Mouse (Mus musculus): Measurements from ENCODE around the gene Itgb1.

Gene Itgb1

GRCm38 (mm10) chr8:128684609-128685506 lies 596 bp upstream of the Itgb1 start:
- DNase-seq: no peak

DNA sequence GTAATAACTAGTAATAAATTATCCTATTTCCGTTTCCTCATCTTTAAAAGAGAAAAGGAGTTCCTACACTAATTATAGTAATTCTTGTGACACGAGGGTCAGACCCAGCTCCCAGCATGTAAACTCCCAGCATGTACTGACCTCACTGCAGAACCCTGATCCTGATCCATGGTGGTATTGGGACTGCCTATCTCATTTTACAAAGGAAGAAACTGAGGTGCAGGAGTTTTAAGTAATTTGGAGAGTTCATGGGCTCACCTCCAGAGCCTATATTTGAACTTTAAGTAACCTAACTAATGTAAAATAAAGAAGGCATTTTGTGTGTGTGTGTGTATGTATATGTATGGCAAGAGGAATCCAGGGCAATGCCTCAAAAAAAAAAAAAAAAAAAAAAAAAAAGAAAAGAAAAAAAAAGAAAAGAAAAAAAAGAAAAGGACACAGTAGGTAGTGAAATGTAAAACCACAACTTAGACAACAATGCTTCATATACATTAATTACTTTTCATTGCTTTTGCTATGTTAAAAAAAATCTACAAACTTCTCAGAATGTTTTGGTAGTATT lies 1.1 kb downstream of the Itgb1 start:
- DNase-seq: no peak

GRCm38 (mm10) chr8:128688679-128689078 lies 3.2 kb downstream of the Itgb1 start:
- DNase-seq: no peak

- DNase-seq: no peak
Observed at GRCm38 (mm10) chr8:128690056-128690455, 4.6 kb downstream of the Itgb1 start.

GRCm38 (mm10) chr8:128696701-128697397 lies 11.4 kb downstream of the Itgb1 start:
- no peak for DNase-seq

DNA sequence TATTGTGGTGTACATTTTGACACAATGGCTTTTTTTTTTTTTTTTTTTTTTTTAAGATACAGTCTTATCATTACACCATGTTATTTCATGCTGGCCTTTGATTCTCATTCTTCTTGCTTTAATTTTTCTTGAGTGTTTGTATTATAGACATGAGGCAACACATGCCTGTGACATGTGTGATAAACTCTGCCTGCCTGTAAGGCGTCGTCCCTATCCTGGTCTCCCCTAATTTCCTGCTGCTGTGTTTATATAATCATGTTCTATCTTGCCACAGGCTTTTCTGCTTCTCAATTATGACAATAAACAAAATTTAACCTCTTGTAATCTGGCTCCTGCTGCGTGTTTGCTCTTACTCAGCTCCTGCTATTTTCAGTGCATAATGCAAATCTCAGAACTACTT lies 12.5 kb downstream of the Itgb1 start:
- DNase-seq: no peak

DNA sequence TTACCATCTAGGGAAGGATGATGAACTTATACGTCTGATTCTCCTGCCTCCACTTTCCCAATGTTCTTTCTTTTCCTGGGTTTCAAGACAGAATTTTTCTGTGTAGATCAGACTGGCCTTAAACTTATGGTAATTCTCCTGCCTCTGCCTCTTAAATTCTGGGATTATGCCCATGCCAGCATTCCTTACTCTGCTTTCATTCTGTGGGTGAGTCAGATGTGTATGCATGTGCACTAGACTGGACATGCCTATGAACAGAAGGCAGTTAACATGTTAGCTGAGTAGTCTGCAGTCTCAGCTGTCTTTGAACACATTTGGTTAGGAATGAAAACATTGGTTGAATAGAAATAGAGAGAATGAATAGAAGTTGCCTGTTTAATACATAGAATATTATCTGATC lies 18.9 kb downstream of the Itgb1 start:
- no peak for DNase-seq

- DNase-seq: no peak
Observed at GRCm38 (mm10) chr8:128704836-128705235, 19.4 kb downstream of the Itgb1 start.

DNA sequence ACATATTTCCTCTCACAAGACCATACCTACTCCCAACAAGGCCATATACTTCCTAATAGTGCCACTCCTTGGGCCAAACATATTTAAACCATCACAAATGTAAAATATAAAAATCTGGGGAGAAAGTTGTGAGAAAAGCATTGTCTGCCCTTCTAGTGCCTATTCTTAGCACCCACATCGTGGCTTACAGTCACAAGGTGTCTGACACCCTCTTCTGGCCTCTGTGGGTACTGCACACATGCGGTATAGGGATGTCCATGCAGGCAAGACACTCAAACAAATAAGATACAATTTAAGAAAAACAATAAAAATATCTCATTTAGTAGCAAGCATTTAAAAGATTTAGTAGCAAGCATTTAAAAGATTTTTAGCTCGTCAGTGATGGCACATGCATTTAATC lies 23.8 kb downstream of the Itgb1 start:
- DNase-seq: peak; percentile 87

DNA sequence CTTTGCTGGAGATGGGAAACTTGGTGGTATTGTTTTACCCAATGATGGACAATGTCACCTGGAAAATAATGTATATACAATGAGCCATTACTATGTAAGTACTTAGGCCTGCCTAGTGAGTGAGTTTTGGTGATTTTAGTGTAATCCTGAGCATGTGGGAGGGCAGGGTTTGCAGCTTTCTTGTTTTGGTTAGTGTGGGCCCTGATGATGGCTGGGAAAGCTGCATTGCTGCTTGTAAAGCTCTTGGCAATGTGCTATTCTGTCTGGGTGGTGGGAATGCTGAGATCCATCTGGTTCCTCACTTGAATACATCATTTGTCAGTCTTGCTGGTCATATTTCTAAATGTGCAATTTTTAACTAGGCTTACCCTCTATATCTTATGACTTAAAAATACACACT lies 30.7 kb downstream of the Itgb1 start:
- DNase-seq: no peak

DNA sequence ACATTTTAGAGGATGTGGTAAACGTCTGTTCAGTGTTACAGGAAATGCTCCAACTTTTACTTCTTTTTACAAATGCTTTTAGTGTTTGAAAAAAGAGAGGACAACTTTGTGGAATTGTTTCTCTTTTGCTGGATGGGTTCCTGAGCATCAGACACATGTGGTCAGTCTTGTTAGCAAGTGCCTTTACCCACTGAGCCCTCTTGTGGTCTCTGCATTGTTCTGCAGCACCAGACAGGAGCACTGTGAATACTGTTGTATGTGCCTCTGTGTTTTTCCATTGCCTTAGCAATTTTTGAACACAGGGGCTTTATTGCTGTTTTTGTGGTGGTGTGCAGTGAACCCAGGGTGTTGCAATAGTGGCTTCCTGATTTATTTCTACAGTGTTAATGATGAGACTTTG lies 39.4 kb downstream of the Itgb1 start:
- DNase-seq: no peak

DNA sequence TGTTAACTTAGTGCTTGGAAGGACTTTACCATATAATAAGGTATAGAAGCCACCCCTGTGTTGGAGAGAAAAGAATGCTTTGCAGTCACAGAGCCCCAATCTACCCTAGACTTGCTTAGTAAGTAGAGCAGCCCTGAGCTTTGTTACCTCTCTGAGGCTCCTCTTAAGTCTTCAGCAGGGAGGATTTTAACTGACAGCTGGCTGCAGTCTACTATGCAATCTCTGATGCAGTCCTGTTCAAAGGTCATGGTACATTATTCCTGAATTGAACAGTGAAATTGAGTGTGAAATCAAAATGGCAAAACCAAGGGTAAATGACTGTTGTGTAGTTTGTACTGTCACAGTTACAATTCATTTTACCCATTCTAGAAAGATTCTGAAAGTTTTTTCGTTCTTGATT lies 41.8 kb downstream of the Itgb1 start:
- DNase-seq: no peak

DNA sequence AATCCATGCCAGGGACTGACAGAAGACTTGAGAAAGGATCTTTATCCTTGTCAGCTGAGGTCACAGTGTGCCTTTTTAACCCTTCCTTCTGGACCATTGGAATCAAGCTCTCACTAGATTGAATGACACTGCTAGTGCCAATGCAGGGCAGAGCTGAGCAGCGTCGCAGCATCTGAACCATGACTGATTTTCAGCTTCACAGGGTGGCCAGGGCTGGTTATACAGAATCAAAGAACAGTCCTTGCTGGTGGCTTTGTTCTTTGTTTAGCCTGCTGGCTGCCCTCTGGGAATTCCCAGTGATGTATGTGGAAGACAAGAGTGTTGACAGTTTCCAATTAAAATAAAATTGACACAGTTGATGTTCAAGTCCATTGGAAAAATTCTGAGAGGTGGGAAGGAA lies 46.8 kb downstream of the Itgb1 start:
- no peak for DNase-seq

DNA sequence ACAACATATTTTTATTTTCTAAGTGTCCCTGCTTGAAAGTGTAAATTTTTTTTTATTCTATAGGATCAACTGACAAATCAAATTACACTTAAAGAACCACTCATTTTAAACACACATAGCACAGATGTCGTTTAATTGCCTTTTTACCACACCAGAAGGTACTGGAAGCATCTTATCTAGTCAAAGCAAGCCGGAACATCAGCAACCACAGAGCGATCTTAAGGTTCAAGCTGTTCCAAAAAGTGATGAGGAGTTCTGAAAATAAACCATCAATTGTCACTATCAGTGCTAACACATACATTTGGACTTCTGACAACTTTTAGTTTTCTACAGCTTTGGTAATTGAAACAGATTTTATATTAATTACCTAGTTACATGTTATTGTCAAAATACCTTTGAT lies 48.7 kb downstream of the Itgb1 start:
- no peak for DNase-seq

DNA sequence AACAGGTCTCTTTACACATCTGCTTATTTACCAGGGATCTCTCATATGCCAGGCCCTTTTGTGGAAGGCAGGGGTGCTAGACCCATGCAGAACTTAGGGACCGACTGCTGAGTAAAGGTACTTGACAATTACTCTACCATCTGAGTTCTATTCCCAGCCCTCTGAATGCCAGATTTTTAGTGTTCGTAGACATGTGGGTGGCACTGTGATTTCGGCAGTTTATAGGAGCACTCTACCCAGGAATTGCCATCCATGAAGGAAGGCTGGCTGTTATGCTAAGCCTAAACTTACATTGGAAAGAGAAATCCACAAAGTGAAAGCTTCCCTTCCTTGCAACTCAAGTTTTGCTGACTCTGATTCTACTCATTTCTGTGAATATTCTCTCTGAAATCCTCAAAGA lies 50.2 kb downstream of the Itgb1 start:
- no peak for DNase-seq

All from thymus, postnatal 14 days (tissue).